Mouse (Mus musculus) gonadal fat pad, adult 2 months (tissue): ENCODE measurements at regions not wholly inside any gene's neighbourhood (a gene's known extent, or its start where the extent isn't known, plus 50 kb on each side); places are given as distances from the start of the nearest gene placed in this dataset.

Source experiments
- DNase-seq: peaks from one replicate; pipeline ENCODE4 v3.0.0-alpha.2; 2012; ENCODE audit warnings: low read depth

- no peak for DNase-seq
Measured at GRCm38 (mm10) chr3:156253172-156253934, 308.2 kb upstream of the Negr1 start.

- DNase-seq, result no peak
Measured at GRCm38 (mm10) chr3:156256719-156257118, 304.9 kb upstream of the Negr1 start.

- no peak for DNase-seq
Measured at GRCm38 (mm10) chr3:156264654-156265053, 296.9 kb upstream of the Negr1 start.

- no peak for DNase-seq
Measured at GRCm38 (mm10) chr3:156267727-156268126, 293.9 kb upstream of the Negr1 start.

- peak; percentile 95 for DNase-seq
Measured at GRCm38 (mm10) chr3:156299984-156300770, 261.4 kb upstream of the Negr1 start.

- DNase-seq, result no peak
Measured at GRCm38 (mm10) chr3:156301302-156301701, 260.3 kb upstream of the Negr1 start.

GRCm38 (mm10) chr3:156301745-156302144 lies 259.8 kb upstream of the Negr1 start:
- no peak for DNase-seq

- no peak for DNase-seq
Measured at GRCm38 (mm10) chr3:156304174-156304573, 257.4 kb upstream of the Negr1 start.

GRCm38 (mm10) chr3:156305064-156305463 lies 256.5 kb upstream of the Negr1 start:
- DNase-seq, result no peak

GRCm38 (mm10) chr3:156335033-156335793 lies 226.4 kb upstream of the Negr1 start:
- no peak for DNase-seq

GRCm38 (mm10) chr3:156341484-156341883 lies 220.1 kb upstream of the Negr1 start:
- no peak for DNase-seq

- no peak for DNase-seq
Measured at GRCm38 (mm10) chr3:156351727-156352126, 209.9 kb upstream of the Negr1 start.

GRCm38 (mm10) chr3:156353430-156353829 lies 208.2 kb upstream of the Negr1 start:
- DNase-seq, result no peak

- DNase-seq, result no peak
Measured at GRCm38 (mm10) chr3:156353841-156354473, 207.6 kb upstream of the Negr1 start.

- no peak for DNase-seq
Measured at GRCm38 (mm10) chr3:156368669-156369343, 192.8 kb upstream of the Negr1 start.

- DNase-seq, result no peak
Measured at GRCm38 (mm10) chr3:156376717-156377116, 184.9 kb upstream of the Negr1 start.

GRCm38 (mm10) chr3:156382919-156383318 lies 178.7 kb upstream of the Negr1 start:
- no peak for DNase-seq

- DNase-seq, result no peak
Measured at GRCm38 (mm10) chr3:156406136-156406535, 155.5 kb upstream of the Negr1 start.

GRCm38 (mm10) chr3:156407112-156407511 lies 154.5 kb upstream of the Negr1 start:
- no peak for DNase-seq

- no peak for DNase-seq
Measured at GRCm38 (mm10) chr3:156410126-156410525, 151.5 kb upstream of the Negr1 start.

- DNase-seq, result no peak
Measured at GRCm38 (mm10) chr3:156412757-156413156, 148.8 kb upstream of the Negr1 start.
